Mouse (Mus musculus) CH12.LX (cell line): ENCODE data around the gene Mettl23. TPM values are rescaled to one million over a fixed set of nuclear protein-coding genes. Genes with fewer than 3 reads are reported as not detected.

Source experiments
- DNase-seq: peaks from one replicate; pipeline ENCODE4 v3.0.0-alpha.2; 2013; ENCODE audit errors: extremely low read depth
- H3K27ac ChIP-seq: 2 replicates; pipeline ENCODE4 v1.5.1; 2012; ENCODE audit warnings: low read depth, mild to moderate bottlenecking, control low read depth, moderate library complexity; ENCODE audit not compliant: insufficient read depth
- H3K27me3 ChIP-seq: replicated peaks from 2 replicates; pipeline ENCODE3; 2012; ENCODE audit warnings: inconsistent platforms
- H3K36me3 ChIP-seq, 2 experiments: replicated peaks in 1 of 2; 2 replicates each; pipeline versions ENCODE3 to v1.6.1; 2012; ENCODE audit warnings: inconsistent platforms in 1 of 2, low read length in 1 of 2, mild to moderate bottlenecking in 1 of 2, mixed read lengths in 1 of 2, moderate library complexity in 1 of 2; ENCODE audit not compliant: control insufficient read depth in 1 of 2, insufficient read depth in 1 of 2
- H3K4me1 ChIP-seq, 2 experiments: 2 replicates each; pipeline ENCODE4 v1.6.1; 2012; ENCODE audit warnings: inconsistent platforms in 1 of 2, moderate library complexity in 1 of 2; ENCODE audit not compliant: insufficient read depth in 2 of 2, control insufficient read depth in 1 of 2
- H3K4me2 ChIP-seq: 2 replicates; pipeline ENCODE4 v1.6.1; 2012; ENCODE audit warnings: low read depth, mild to moderate bottlenecking, control low read depth; ENCODE audit not compliant: poor library complexity, insufficient read depth, severe bottlenecking
- H3K4me3 ChIP-seq, 3 experiments: fragments of 150-350 bp in 1 of 3; sonication (generic) in 1 of 3; replicated peaks in 1 of 3; 2 replicates each; pipeline versions ENCODE3 to v1.5.1; 2011 to 2012; ENCODE audit warnings: low read depth in 2 of 3, low read length in 2 of 3, mild to moderate bottlenecking in 2 of 3, moderate library complexity in 2 of 3, control low read depth in 1 of 3, improper control_type of control experiment in 1 of 3, inconsistent platforms in 1 of 3, mixed read lengths in 1 of 3; ENCODE audit not compliant: poor library complexity in 1 of 3
- H3K79me2 ChIP-seq: replicated peaks from 2 replicates; pipeline ENCODE4 v1.6.1; 2012; ENCODE audit warnings: mild to moderate bottlenecking, moderate library complexity; ENCODE audit not compliant: control insufficient read depth, poor library complexity, insufficient read depth, severe bottlenecking; ENCODE audit errors: extremely low read depth
- H3K9ac ChIP-seq: 2 replicates; pipeline ENCODE4 v1.6.1; 2012; ENCODE audit warnings: low read depth, mild to moderate bottlenecking, control low read depth, moderate library complexity; ENCODE audit not compliant: insufficient read depth
- H3K9me3 ChIP-seq: replicated peaks from 2 replicates; pipeline ENCODE3; 2012; ENCODE audit warnings: low read length, inconsistent platforms, mixed read lengths
- CHD1 ChIP-seq: IDR thresholded peaks from 2 replicates; pipeline ENCODE4 v1.6.1; 2012; ENCODE audit warnings: low read depth, low read length, improper control_type of control experiment, inconsistent platforms
- CHD2 ChIP-seq: IDR thresholded peaks from 2 replicates; pipeline ENCODE4 v1.6.1; 2011; ENCODE audit warnings: low read length, improper control_type of control experiment
- ETS1 ChIP-seq: conservative IDR thresholded peaks from 2 replicates; pipeline ENCODE4 v1.6.1; 2012; ENCODE audit warnings: low read depth, mild to moderate bottlenecking, inconsistent platforms, low read length, improper control_type of control experiment, moderate library complexity
- GABPA ChIP-seq: IDR thresholded peaks from 2 replicates; pipeline ENCODE4 v1.6.1; 2012; ENCODE audit warnings: low read depth, low read length, improper control_type of control experiment, inconsistent platforms; ENCODE audit not compliant: insufficient replicate concordance
- HCFC1 ChIP-seq: IDR thresholded peaks from 2 replicates; pipeline ENCODE4 v1.6.1; 2012; ENCODE audit warnings: low read depth, mild to moderate bottlenecking, inconsistent platforms, low read length, improper control_type of control experiment
- IRF4 ChIP-seq: IDR thresholded peaks from 2 replicates; pipeline ENCODE4 v1.6.1; 2014; ENCODE audit warnings: low read depth, mild to moderate bottlenecking, inconsistent platforms, low read length, improper control_type of control experiment
- JUN ChIP-seq: IDR thresholded peaks from 2 replicates; pipeline ENCODE4 v1.6.1; 2011; ENCODE audit warnings: low read depth, mild to moderate bottlenecking, low read length, improper control_type of control experiment, moderate library complexity; ENCODE audit not compliant: insufficient read depth
- JUND ChIP-seq: conservative IDR thresholded peaks from 2 replicates; pipeline ENCODE4 v1.6.1; 2011; ENCODE audit warnings: low read depth, low read length, improper control_type of control experiment
- MAFK ChIP-seq: IDR thresholded peaks from 2 replicates; pipeline ENCODE4 v1.6.1; 2011; ENCODE audit warnings: low read length, improper control_type of control experiment; ENCODE audit not compliant: insufficient replicate concordance
- MAX ChIP-seq: IDR thresholded peaks from 2 replicates; pipeline ENCODE4 v1.6.1; 2011; ENCODE audit warnings: low read length, improper control_type of control experiment
- NELFE ChIP-seq: IDR thresholded peaks from 2 replicates; pipeline ENCODE4 v1.6.1; 2011; ENCODE audit warnings: low read depth, low read length, improper control_type of control experiment
- NRF1 ChIP-seq: IDR thresholded peaks from 2 replicates; pipeline ENCODE4 v1.6.1; 2014; ENCODE audit warnings: low read depth, mild to moderate bottlenecking, inconsistent platforms, low read length, improper control_type of control experiment, moderate library complexity
- PAX5 ChIP-seq: IDR thresholded peaks from 2 replicates; pipeline ENCODE4 v1.6.1; 2012; ENCODE audit warnings: low read length, inconsistent platforms, mixed read lengths
- POLR2AphosphoS2 ChIP-seq: IDR thresholded peaks from 2 replicates; pipeline ENCODE4 v1.6.1; 2011; ENCODE audit warnings: low read depth, low read length, improper control_type of control experiment
- RAD21 ChIP-seq: IDR thresholded peaks from 2 replicates; pipeline ENCODE4 v1.6.1; 2011; ENCODE audit warnings: low read depth, mild to moderate bottlenecking, low read length, improper control_type of control experiment, moderate library complexity
- SMC3 ChIP-seq: IDR thresholded peaks from 2 replicates; pipeline ENCODE4 v1.6.1; 2011; ENCODE audit warnings: low read depth, low read length, improper control_type of control experiment
- UBTF ChIP-seq: IDR thresholded peaks from 2 replicates; pipeline ENCODE4 v1.6.1; 2012; ENCODE audit warnings: low read depth, mild to moderate bottlenecking, inconsistent platforms, low read length, improper control_type of control experiment, moderate library complexity
- ZKSCAN1 ChIP-seq: IDR thresholded peaks from 2 replicates; pipeline ENCODE4 v1.6.1; 2012; ENCODE audit warnings: low read depth, inconsistent platforms, low read length, improper control_type of control experiment, borderline replicate concordance
- ZNF384 ChIP-seq: IDR thresholded peaks from 2 replicates; pipeline ENCODE4 v1.6.1; 2012; ENCODE audit warnings: low read depth, low read length, improper control_type of control experiment, inconsistent platforms
- dilution Hi-C: fragments of 300-500 bp; cut with MboI; formaldehyde crosslinking; loops from 2 replicates; pipeline ENCODE4 v1.14.3; 2020; ENCODE audit warnings: low sequenced_read_pairs; ENCODE audit not compliant: extremely low pct_unique_long_range_greater_than_20kb, extremely low pct_ligation_motif_present
- in situ Hi-C: fragments of 300-500 bp; cut with MboI; formaldehyde crosslinking; loops from 3 replicates; pipeline ENCODE4 v1.14.3; 2019; ENCODE audit warnings: low sequenced_read_pairs, low pct_ligation_motif_present, low pct_unique_long_range_greater_than_20kb, mixed read lengths
- polyA plus RNA-seq: library from polyadenylated mRNA; unstranded; fragments of >175 nt; gene quantifications from 2 replicates; pipeline ENCODE4 v1.2.1, GENCODE M21; 2012; ENCODE audit warnings: low read depth; ENCODE audit not compliant: insufficient read length
- total RNA-seq, 2 experiments: library from RNA; depleted of rRNA; stranded (reverse); fragments of 300-350 nt in 1 of 2; fragments of >200 nt in 1 of 2; gene quantifications; 2 replicates each; pipeline ENCODE4 v1.2.3; 2012 to 2014

Gene Mettl23
- total and polyA plus RNA-seq, 3 experiments, result 44.5 to 64.9 (median 63.7) TPM

- Histone ChIP-seq H3K79me2 (no peaks in the 10 kb centered on the region), H3K4me1 (peaks cover 9 to 47% of the 10 kb centered on the region in 2 experiments), H3K27ac (no peak overlapping the region), H3K36me3 (peaks cover 58 to 84% of the 10 kb centered on the region in 2 experiments), H3K27me3 (no peaks in the 10 kb centered on the region), H3K4me2 (no peak overlapping the region), H3K9me3 (no peaks in the 10 kb centered on the region), H3K9ac (no peak overlapping the region), H3K4me3 (no peak overlapping the region)
- dilution Hi-C loops, result no loop called here
- no peak for TF ChIP-seq SMC3
- TF ChIP-seq CHD1, result no peak
- TF ChIP-seq ZKSCAN1, result no peak
- TF ChIP-seq RAD21, result no peak
- no peak for TF ChIP-seq MAFK
- TF ChIP-seq GABPA, result no peak
- no peak for TF ChIP-seq JUN
- no peak for TF ChIP-seq HCFC1
- TF ChIP-seq CHD2, result no peak
- TF ChIP-seq POLR2AphosphoS2, result no peak
- TF ChIP-seq IRF4, result no peak
- no peak for TF ChIP-seq MAX
- no peak for TF ChIP-seq ZNF384
- TF ChIP-seq NELFE, result no peak
- no peak for TF ChIP-seq JUND
- TF ChIP-seq ETS1, result no peak
- TF ChIP-seq PAX5, result no peak
- TF ChIP-seq UBTF, result no peak
- no peak for TF ChIP-seq NRF1
- no peak for DNase-seq
- in situ Hi-C loops, result no loop called here
These were observed 8.1 kb upstream of the Mettl23 start for GRCm38 (mm10) chr11:116834954-116835353.

- Histone ChIP-seq H3K4me3 (no peak overlapping the region), H3K9me3 (no peaks in the 10 kb centered on the region), H3K36me3 (peaks cover 71 to 94% of the 10 kb centered on the region in 2 experiments), H3K27ac (no peak overlapping the region), H3K27me3 (no peaks in the 10 kb centered on the region), H3K9ac (no peak overlapping the region), H3K4me2 (no peak overlapping the region), H3K79me2 (peaks cover 13% of the 10 kb centered on the region), H3K4me1 (peaks cover 16 to 57% of the 10 kb centered on the region in 2 experiments)
- no peak for DNase-seq
- in situ Hi-C loops (no loop called here), dilution Hi-C loops (no loop called here)
- no peak for TF ChIP-seq CHD2
These were observed 6.8 kb upstream of the Mettl23 start for GRCm38 (mm10) chr11:116836283-116836682.
